Mouse (Mus musculus) liver, embryonic 14.5 days (tissue): ENCODE measurements around the gene Nrsn2. TPM values are rescaled to one million over a fixed set of nuclear protein-coding genes. Genes with fewer than 3 reads are reported as not detected.

Source experiments
- ATAC-seq: fragments of 200-750 bp; cut with Nextera tagmentation; 2 replicates; pipeline ENCODE4 v1.8.0; 2017; ENCODE audit warnings: moderate number of reproducible peaks, mild to moderate bottlenecking, moderate library complexity; ENCODE audit not compliant: insufficient read depth
- DNase-seq, 3 experiments: peaks; one replicate each; pipeline ENCODE4 v3.0.0-alpha.2; 2012 to 2013; ENCODE audit warnings: low read depth in 3 of 3, low spot score in 3 of 3
- H3K27ac ChIP-seq: fragments of 300-500 bp; sonication (generic); 2 replicates; pipeline ENCODE4 v1.5.1; 2014; ENCODE audit warnings: moderate library complexity, mild to moderate bottlenecking, control low read depth, inconsistent platforms
- H3K27me3 ChIP-seq: fragments of 300-500 bp; sonication (generic); 2 replicates; pipeline ENCODE4 v1.6.1; 2014; ENCODE audit warnings: mild to moderate bottlenecking, low read length, moderate library complexity; ENCODE audit not compliant: control insufficient read depth, insufficient read depth
- H3K36me3 ChIP-seq: fragments of 300-500 bp; sonication (generic); replicated peaks from 2 replicates; pipeline ENCODE4 v1.6.1; 2014; ENCODE audit warnings: low read depth; ENCODE audit not compliant: control insufficient read depth, insufficient read depth
- H3K4me1 ChIP-seq, 2 experiments: fragments of 200-500 bp in 1 of 2; fragments of 300-500 bp in 1 of 2; sonication (generic) in 1 of 2; replicated peaks; 2 replicates each; pipeline ENCODE4 v1.6.1; 2012 to 2014; ENCODE audit warnings: antibody characterized with exemption in 1 of 2, inconsistent platforms in 1 of 2, low read length in 1 of 2; ENCODE audit not compliant: control insufficient read depth in 2 of 2, insufficient read depth in 2 of 2
- H3K4me2 ChIP-seq: fragments of 300-500 bp; sonication (generic); 2 replicates; pipeline ENCODE4 v1.6.1; 2014; ENCODE audit warnings: low read depth, mild to moderate bottlenecking, control low read depth, moderate library complexity
- H3K4me3 ChIP-seq, 2 experiments: fragments of 200-500 bp in 1 of 2; fragments of 300-500 bp in 1 of 2; sonication (generic) in 1 of 2; 2 replicates each; pipeline ENCODE4 v1.5.1; 2012 to 2014; ENCODE audit warnings: low read depth in 2 of 2, low read length in 2 of 2, mild to moderate bottlenecking in 2 of 2, control low read depth in 1 of 2, inconsistent platforms in 1 of 2, moderate library complexity in 1 of 2; ENCODE audit not compliant: insufficient read depth in 1 of 2
- H3K9ac ChIP-seq: fragments of 300-500 bp; sonication (generic); replicated peaks from 2 replicates; pipeline ENCODE4 v1.6.1; 2014; ENCODE audit warnings: mild to moderate bottlenecking, control low read depth, moderate library complexity
- H3K9me3 ChIP-seq: fragments of 300-500 bp; sonication (generic); 2 replicates; pipeline ENCODE4 v1.6.1; 2016; ENCODE audit warnings: low read length, mixed read lengths; ENCODE audit not compliant: control insufficient read depth
- CTCF ChIP-seq: IDR thresholded peaks from 2 replicates; pipeline ENCODE4 v1.5.1; 2016; ENCODE audit warnings: antibody characterized with exemption, low read depth, control low read depth
- EP300 ChIP-seq: IDR thresholded peaks from 2 replicates; pipeline ENCODE4 v1.6.1; 2016; ENCODE audit warnings: antibody characterized with exemption, low read depth
- WGBS: fragments of 180-500 bp; shearing (Covaris S2); extraction: QIAGEN DNeasy Blood & Tissue Kit; methylation state at CpG from one replicate; pipeline ENCODE4 v1.1.7; 2014; ENCODE audit not compliant: insufficient replicate concordance; 5-methylcytosine and 5-hydroxymethylcytosine counted together
- polyA plus RNA-seq, 2 experiments: library from polyadenylated mRNA; depleted of rRNA in 1 of 2; stranded (reverse) in 1 of 2; unstranded in 1 of 2; fragments of >200 nt; fragmentation: Nextera tagmentation in 1 of 2; extraction: Ambion mirVana in 1 of 2; gene quantifications; 2 replicates each; pipeline versions ENCODE4 v1.2.1 to v1.2.3; 2012 to 2014

Gene Nrsn2
- polyA plus RNA-seq, 2 experiments, result not detected

DNA sequence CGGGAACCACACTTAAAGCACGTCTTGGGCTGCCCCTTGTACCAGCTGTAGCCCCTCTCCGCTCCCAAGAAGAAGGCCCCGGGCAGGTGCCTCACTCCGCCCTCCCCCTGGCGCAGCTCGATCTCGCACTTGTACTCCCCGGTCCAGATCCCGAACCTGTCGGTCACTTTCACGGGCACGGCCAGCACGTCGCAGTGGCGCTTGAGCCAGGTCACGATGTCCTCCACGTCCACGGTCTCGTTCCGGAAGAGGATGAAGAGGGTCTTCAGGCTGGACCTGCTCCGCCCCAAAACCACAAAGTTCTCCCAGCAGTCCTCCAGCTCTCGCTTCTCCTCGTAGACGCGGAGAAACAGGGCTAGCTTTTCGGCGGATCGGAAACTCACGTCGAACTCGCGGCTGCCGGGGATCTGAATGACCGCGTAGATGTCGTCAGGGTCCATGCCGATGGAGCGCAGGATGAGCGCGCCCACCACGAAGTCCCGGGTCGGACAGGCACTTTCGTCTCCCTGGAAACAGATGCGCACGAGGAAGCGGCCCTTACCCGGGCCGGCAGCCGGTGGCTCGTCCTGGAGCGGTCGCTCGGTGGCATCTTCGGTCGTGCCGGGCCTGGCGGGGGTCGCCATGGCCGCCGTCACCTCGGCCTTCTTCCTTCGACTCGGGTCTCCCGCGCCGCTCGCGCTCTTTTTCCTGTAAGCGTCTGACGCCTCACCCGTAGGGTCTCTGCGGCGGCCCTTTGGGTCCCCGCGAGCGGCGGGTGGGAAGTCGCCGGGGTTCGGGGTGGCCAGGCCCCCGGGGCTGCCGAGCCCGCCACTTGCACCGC lies 37.5 kb upstream of the Nrsn2 start:
- TF ChIP-seq CTCF (0 out of 2 replicates have a peak, but pooled peaks have one; percentile 1), EP300 (no peak)
- WGBS, result under 1% methylated on average over 85 of the region's 86 CpGs
- H3K27me3 ChIP-seq, result no peaks in the 10 kb centered on the region
- DNase-seq (no peak), ATAC-seq (peak; percentile 36)
- peaks cover 16 to 27% of the 10 kb centered on the region in 2 experiments for H3K4me1 ChIP-seq
- H3K9ac ChIP-seq, result peak overlapping the region; percentile 93
- peaks cover 3% of the 10 kb centered on the region; the same call in 1 of the 2 replicates for H3K9me3 ChIP-seq
- H3K4me2 ChIP-seq, result peak overlapping the region; percentile 90
- H3K27ac ChIP-seq, result peak overlapping the region; percentile 38
- H3K36me3 ChIP-seq, result peaks cover 5% of the 10 kb centered on the region; the same call in 1 of the 2 replicates
- peak overlapping the region; percentile 68 to 89 for H3K4me3 ChIP-seq

DNA sequence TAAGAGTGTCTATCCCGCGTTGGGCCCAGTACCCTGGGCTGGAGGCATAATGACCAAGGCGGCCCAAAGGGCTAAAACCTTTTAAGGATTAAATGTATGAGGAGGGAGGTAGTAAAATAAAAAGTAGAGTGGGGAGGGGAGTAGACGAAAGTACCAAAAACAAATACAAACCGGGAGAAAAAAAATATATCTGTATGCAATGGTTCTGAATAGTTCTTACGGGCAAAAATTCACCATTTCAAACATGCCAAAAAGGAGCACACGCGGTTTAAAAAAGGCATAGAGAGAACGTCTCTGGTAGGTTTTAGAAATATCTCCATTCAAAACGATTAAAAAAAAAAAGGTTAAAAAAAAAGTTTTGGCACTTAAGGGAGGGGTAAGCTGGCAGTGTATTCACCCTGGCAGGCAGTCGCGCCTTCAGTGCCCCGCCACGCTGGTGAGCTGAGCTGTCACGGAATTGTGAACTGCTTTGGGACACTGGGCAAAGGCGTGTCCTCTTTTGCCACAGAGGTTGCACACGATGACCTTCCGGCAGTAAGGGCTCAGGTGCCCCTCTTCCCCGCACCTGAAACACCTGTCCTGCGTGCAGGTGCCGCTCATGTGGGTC lies 36.8 kb upstream of the Nrsn2 start:
- Histone ChIP-seq H3K4me2 (peak overlapping the region; percentile 90), H3K27ac (peak overlapping the region; percentile 1; the same call in 1 of the 2 replicates), H3K4me1 (peaks cover 16 to 27% of the 10 kb centered on the region in 2 experiments), H3K36me3 (peaks cover 5% of the 10 kb centered on the region; the same call in 1 of the 2 replicates), H3K4me3 (peak overlapping the region; percentile 68 to 89), H3K27me3 (no peaks in the 10 kb centered on the region), H3K9me3 (peaks cover 3% of the 10 kb centered on the region; the same call in 1 of the 2 replicates), H3K9ac (peak overlapping the region; percentile 93)
- WGBS, result 5% methylated on average over 21 of the region's 21 CpGs
- TF ChIP-seq EP300 (no peak), CTCF (0 out of 2 replicates have a peak, but pooled peaks have one; percentile 7)
- DNase-seq (no peak), ATAC-seq (peak; percentile 18; the same call in 1 of the 2 replicates)

DNA sequence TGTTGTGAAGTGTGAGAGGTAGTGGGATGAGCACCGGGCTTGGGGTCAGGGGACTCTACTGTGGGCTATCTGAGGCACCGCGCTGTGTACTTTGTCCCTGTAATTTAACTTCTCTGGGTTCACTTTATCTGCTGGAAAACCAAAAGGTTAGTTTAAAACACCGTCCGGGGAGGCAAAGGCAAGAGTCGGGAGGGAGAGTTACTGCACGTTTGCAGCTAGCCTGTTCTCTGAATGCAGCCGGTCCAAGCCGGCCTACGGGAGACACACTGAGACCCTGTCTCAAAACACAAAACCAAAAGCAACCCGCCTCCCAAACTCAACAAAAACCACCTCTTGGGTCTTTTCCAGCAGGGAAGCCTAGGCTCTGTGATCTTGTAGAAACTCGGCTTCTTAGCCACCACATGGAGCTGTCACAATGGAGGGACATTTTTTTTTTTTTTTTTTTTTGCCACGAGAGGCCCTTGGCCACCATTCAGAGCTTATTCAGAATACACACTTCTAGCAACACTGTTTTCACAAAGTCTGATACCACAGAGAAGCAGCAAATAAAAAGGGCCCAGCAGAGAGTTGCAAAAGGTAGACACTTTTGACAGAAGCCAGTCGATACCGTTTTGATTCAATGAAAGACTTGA lies 36.2 kb upstream of the Nrsn2 start:
- Histone ChIP-seq H3K36me3 (peaks cover 5% of the 10 kb centered on the region; the same call in 1 of the 2 replicates), H3K4me3 (peak overlapping the region; percentile 68 to 89), H3K9ac (peak overlapping the region; percentile 93), H3K4me2 (peak overlapping the region; percentile 90), H3K27me3 (no peaks in the 10 kb centered on the region), H3K27ac (peak overlapping the region; percentile 29), H3K9me3 (peaks cover 3% of the 10 kb centered on the region; the same call in 1 of the 2 replicates), H3K4me1 (peaks cover 16 to 27% of the 10 kb centered on the region in 2 experiments)
- no peak for ATAC-seq
- no peak for DNase-seq
- TF ChIP-seq CTCF (no peak), EP300 (no peak)
- 25% methylated on average over 15 of the region's 15 CpGs for WGBS

DNA sequence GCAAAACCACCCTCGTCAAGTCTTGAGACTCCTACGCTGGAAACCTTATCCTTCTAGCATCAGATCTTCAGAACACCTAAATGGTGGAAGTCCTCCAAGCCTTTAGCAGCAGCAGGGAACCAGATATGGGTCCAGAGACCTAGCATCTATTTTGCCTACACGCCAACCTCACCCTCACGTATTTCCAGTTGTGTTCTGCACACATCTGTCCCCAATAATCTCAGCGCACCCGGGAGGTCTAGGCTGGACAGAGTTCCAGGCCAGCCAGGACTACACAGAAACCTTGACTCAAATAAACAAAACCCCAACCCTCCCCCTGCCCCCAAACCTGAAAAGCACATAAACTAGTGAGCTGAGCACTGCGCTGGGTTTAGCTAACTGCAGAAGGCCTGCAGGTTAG lies 35.0 kb upstream of the Nrsn2 start:
- DNase-seq (no peak), ATAC-seq (no peak)
- Histone ChIP-seq H3K36me3 (peaks cover 5% of the 10 kb centered on the region; the same call in 1 of the 2 replicates), H3K4me3 (peak overlapping the region; percentile 4 to 26; a peak in 3 of 4 replicates), H3K9ac (peak overlapping the region; percentile 18), H3K9me3 (peaks cover 3% of the 10 kb centered on the region; the same call in 1 of the 2 replicates), H3K4me1 (peaks cover 19 to 29% of the 10 kb centered on the region in 2 experiments), H3K27ac (no peak overlapping the region), H3K4me2 (peak overlapping the region; percentile 90), H3K27me3 (no peaks in the 10 kb centered on the region)
- 29% methylated on average over 7 of the region's 7 CpGs for WGBS
- TF ChIP-seq EP300 (no peak), CTCF (no peak)
